Mouse (Mus musculus): ENCODE results near the gene Cox17.

- no peak for TF ChIP-seq POLR2A (IDR thresholded peaks at IDR 0.05; ENCODE audit: insufficient read depth, low read depth, low read length)
- no peak for TF ChIP-seq CTCF (IDR thresholded peaks at IDR 0.05; ENCODE audit: insufficient read depth, low read depth, low read length)
Measured at GRCm38 (mm10) chr16:38307651-38308050, 39.1 kb upstream of the Cox17 start.
